Mouse (Mus musculus) adipocyte (in vitro differentiated cells): Measurements from ENCODE around the gene Rgs7.

Experiments used
- DNase-seq: peaks from one replicate; pipeline ENCODE4 v3.0.0-alpha.2; 2016; ENCODE audit warnings: low spot score

Rgs7 gene

DNA sequence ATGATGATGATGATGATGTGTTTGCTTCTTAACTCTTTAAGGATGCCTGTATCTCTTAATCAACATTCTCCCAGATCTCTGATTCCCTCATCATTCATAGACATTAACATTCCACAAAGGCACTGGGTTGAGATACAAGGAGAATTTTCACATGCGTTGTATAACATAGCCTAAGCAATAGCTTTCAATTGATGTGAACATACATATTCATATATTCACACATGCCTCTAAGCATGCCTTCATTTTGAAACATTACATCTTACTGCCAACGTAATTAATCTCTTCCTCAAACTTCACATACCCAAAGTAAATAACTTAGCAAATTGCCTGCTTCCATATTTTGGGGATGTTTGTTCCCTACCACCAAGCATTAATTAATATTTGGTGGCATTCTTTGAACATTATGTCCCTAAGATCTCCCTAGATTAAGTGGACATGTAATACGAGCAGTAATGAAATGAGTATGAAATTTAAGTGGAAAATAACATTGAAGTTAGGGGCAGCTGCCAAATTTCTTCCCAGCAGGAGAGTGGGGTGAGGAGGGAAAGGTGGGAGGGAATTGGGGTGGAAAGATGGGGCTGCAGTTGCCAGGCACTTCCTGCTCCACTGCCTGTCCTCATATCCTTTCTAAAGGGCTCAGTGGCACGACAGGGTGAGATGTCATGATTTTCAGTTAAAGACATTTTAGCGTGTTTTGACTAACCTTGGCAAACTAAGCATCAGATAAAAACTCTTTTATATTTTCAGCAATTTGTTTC lies 317.2 kb downstream of the Rgs7 start:
- no peak for DNase-seq

DNA sequence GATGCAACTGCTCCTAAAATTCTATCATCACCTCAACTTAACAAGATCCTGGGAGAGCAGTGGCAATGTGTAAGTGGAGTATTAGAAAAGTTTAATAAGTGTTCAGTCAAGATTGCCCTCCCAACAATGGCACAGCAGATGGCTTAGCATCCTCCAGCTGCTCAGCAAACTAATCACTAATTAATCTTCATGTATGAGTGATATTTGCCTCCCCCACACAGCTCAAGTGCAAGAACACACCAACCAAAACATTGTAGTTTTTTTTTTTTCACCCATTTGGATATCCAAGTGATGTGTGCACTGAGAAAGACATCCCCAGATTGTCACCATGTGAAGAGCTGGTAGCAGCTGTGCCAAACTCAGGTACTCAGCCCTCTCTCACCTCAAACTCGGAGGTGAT lies 336.8 kb downstream of the Rgs7 start:
- no peak for DNase-seq

- no peak for DNase-seq
Observed at GRCm38 (mm10) chr1:175143051-175143450, 349.2 kb downstream of the Rgs7 start.

GRCm38 (mm10) chr1:175128525-175128924 lies 363.8 kb downstream of the Rgs7 start:
- DNase-seq: no peak

DNA sequence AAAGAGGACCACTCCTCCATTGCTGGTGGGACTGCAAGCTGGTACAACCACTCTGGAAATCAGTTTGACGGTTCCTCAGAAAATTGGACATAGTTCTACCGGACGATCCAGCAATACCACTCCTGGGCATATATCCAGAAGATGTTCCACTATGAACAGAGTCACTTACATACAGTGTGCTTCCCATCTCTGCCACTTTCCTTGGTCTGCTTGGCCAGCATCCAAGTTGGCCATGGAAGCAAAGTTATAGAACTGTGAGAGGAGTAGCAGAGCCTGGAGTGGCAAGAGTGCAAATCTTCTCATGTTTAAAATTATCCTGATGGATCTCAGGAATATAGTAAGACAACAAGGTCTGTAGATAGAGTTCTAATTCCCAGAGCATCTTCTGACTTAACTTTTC lies 367.9 kb downstream of the Rgs7 start:
- no peak for DNase-seq

DNA sequence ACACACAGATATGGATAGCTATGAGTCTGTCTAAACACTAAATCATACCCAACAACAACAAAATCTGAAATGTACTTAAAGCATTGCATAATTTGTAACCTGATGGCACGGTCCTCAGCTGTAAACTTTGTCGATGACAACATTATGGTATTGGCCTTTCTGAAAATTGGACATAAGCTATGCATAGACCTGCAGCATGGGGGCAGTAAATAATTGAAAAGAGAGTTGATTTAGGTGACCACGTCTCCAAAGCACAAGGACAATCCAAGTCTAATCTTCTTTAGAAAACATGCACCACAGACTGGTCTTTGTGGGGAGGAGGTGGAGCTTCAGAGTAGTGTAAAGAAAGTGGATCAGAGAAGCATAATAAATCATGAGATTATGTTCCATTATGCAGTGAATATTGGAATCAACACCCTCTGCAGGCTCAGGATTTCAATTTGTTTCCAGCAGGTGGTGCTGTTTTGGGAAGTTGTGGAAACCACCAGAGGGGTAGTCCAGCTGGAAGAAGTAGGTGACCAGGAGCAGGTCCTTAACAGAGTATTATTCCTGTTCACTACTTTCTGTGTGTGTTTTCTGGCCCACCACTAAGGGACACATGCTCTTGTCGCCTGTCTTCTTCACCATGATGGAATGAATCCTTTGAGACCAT lies 373.3 kb downstream of the Rgs7 start:
- DNase-seq: no peak

DNA sequence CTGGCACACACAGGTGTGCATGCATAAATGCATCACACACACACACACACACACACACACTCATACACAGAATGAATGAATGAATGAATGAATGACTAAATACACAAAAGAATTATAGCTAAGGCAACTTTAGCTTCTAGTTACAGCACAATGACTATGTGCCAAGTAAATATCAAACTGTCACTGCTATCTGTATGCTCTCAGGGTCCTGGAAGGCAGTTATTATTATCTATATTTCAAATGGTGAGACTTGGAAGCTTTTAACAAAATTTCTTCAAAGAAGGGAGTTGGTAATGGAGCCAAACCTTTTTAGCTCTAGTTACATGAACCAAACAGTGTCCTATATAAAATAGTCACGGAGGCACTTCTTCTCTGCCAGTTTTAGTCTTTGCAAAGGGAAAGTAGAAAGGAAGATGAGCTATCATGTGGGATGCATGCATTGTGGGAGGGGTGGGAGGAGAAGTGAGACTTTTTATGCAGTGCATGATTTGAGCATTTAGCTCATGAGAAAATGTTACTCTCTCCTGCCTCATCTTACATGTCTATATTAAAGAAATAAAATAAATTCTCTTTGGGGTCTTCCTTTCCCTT lies 383.9 kb downstream of the Rgs7 start:
- DNase-seq: no peak

- no peak for DNase-seq
Observed at GRCm38 (mm10) chr1:175106315-175106714, 386.0 kb downstream of the Rgs7 start.

- no peak for DNase-seq
Observed at GRCm38 (mm10) chr1:175105426-175105825, 386.9 kb downstream of the Rgs7 start.

- DNase-seq: no peak
Observed at GRCm38 (mm10) chr1:175097014-175097413, 395.3 kb downstream of the Rgs7 start.

GRCm38 (mm10) chr1:175082104-175082503 lies 410.2 kb downstream of the Rgs7 start:
- DNase-seq: no peak

DNA sequence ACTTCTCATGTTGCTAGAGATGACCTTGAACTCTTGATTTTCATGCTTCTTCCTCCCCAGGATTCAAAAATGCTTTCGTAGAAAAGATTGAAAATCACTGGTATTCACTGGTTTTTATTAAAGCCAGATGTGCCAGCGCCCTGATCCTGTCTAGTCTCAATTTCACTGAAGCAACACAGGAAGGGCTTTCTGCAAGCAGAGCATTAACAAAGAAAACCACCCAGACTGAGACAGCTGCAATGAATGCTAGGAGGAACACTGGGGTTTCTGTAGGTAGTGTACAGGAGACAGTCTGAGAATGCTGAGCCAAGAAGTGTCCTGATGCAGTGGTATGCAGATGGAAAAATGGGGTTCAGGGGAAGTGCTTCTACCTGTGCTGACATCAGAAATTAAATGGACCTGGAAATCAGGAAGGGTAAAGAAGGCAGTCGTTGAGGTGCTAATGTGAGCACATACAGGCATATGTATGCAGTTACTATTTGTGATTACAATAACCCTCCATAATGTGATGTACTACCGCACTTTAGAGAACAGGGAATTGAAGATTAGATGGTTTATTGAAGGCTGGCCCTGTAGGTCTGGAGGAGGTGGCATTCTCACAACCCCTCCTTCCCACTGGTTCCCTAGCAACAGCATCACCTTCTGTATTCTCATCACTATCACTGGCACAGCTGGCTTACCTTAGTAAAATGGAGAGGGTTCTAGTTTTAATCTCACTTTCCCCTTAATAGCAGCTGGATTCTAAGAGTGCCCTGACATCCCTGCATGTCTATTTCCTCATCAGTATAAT lies 412.3 kb downstream of the Rgs7 start:
- no peak for DNase-seq

DNA sequence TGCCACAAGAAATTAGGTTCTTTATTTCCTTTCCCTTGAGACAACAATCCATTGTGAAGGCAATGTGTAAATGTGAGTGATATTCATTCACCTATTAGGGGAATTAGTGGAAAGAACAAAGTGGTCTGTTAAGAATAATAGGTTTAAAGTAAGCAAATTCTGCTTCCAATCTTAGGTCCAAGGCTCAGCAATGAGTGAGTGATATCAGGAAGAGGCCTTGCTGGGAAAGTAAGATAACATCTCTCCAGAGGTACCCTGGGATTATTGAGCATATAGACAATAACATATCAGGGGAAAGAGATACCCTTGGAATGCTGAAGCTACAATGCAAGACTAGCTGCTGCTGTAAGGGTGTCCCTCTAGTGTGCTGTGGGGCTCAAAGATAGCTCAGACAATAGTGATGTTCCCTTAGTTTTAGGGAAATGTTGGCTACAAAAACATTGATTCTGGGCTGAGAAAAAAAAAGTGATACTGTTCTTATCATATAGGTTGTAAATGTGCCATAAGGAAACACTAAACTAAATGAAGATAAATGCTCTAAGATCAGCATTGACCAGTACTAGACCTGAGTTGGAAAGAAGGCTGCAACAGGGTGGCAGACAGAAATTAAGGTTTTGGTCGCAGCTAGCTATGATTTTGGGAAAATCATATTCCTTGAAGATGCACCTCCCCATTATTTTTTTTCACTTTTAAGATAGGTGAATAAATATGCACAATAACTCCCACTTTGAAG lies 418.6 kb downstream of the Rgs7 start:
- no peak for DNase-seq

- DNase-seq: no peak
Observed at GRCm38 (mm10) chr1:175069758-175070290, 422.5 kb downstream of the Rgs7 start.

GRCm38 (mm10) chr1:175049121-175049520 lies 443.2 kb downstream of the Rgs7 start:
- DNase-seq: no peak

DNA sequence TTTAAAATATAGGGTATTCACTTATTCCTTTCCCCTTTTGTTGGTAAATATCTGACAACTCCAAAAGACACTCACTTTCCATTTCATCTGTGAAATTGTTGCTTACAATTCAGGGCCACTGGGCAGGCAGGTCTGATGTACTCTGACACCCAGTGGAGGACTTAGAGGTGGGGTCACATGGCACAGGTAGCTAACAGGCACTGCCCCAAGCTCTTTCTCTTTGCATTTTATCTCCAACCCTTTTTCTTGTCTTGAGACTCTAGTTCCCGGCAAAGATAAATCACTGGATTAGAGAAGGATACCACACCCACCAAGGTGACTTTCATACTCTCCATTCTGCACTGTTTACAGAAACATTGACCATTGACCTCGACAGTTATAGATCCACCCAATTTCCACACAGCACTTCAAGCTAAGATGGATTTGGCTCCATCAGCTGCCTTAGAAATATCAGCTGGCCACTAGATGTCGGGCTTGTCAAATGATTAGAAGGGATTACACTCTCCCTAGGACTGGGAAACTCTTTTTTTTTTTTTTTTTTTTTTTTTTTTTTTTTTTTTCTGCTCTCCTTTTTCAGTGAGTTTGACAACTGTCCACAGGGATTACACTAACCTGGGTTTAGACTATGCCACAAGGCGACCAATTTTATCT lies 451.0 kb downstream of the Rgs7 start:
- peak; percentile 76 for DNase-seq

GRCm38 (mm10) chr1:175040038-175040437 lies 452.3 kb downstream of the Rgs7 start:
- no peak for DNase-seq

GRCm38 (mm10) chr1:175039567-175039966 lies 452.7 kb downstream of the Rgs7 start:
- no peak for DNase-seq

GRCm38 (mm10) chr1:175035461-175035860 lies 456.8 kb downstream of the Rgs7 start:
- no peak for DNase-seq

GRCm38 (mm10) chr1:175032015-175032414 lies 460.3 kb downstream of the Rgs7 start:
- DNase-seq: no peak

DNA sequence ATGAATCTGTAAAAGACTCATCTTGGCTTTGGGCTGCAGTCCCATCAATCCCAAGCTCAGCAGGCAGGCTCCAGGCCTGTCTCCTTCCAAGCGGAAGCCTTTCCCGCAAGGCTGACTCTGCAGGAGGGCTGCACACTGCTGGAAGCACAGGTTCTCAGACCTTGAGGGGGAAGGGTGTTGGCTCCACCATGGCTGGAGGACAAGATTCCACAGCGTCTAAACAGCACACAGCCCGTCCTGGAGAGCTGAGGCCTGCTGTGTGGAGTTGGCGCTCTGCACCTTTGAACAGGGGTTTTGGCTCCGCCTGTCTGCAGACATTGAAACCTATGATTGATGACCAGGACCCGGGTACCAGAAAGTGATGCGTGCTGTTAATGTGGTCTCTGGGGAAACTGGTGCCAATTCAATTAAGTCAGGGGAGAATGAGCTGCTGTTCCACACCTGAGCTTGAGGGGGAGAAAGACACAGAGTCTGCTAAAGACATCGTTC lies 463.5 kb downstream of the Rgs7 start:
- DNase-seq: no peak
